Mouse (Mus musculus) forebrain, postnatal 0 days (tissue): ENCODE measurements around the gene Cyth3. TPM values are rescaled to one million over a fixed set of nuclear protein-coding genes. Genes with fewer than 3 reads are reported as not detected.
A peak's percentile ranks its signal among the peaks of the same experiment; 100 is the strongest.

Experiments used
- ATAC-seq: fragments of 200-750 bp; cut with Nextera tagmentation; 2 replicates; pipeline ENCODE4 v1.8.0; 2017; ENCODE audit warnings: mild to moderate bottlenecking, moderate library complexity
- DNase-seq: peaks from one replicate; pipeline ENCODE4 v3.0.0-alpha.2; 2015
- H3K27ac ChIP-seq: fragments of 300-500 bp; sonication (generic); 2 replicates; pipeline ENCODE4 v1.5.1; 2014; ENCODE audit warnings: low read depth, mild to moderate bottlenecking, antibody characterized with exemption, low read length, moderate library complexity, mixed read lengths
- H3K27me3 ChIP-seq: fragments of 300-500 bp; sonication (generic); 2 replicates; pipeline ENCODE4 v1.6.1; 2014; ENCODE audit warnings: mild to moderate bottlenecking, low read length, mixed read lengths; ENCODE audit not compliant: insufficient read depth
- H3K36me3 ChIP-seq: fragments of 300-500 bp; sonication (generic); 2 replicates; pipeline ENCODE4 v1.6.1; 2014; ENCODE audit warnings: mild to moderate bottlenecking, moderate library complexity; ENCODE audit not compliant: insufficient read depth
- H3K4me1 ChIP-seq: fragments of 300-500 bp; sonication (generic); 2 replicates; pipeline ENCODE4 v1.6.1; 2014; ENCODE audit warnings: antibody characterized with exemption; ENCODE audit not compliant: insufficient read depth
- H3K4me2 ChIP-seq: fragments of 300-500 bp; sonication (generic); 2 replicates; pipeline ENCODE4 v1.6.1; 2014; ENCODE audit warnings: low read depth, mild to moderate bottlenecking, moderate library complexity
- H3K4me3 ChIP-seq: fragments of 300-500 bp; sonication (generic); 2 replicates; pipeline ENCODE4 v1.5.1; 2014; ENCODE audit warnings: low read depth, low read length, mixed read lengths
- H3K9ac ChIP-seq: fragments of 300-500 bp; sonication (generic); 2 replicates; pipeline ENCODE4 v1.6.1; 2014; ENCODE audit warnings: mild to moderate bottlenecking
- H3K9me3 ChIP-seq: fragments of 300-500 bp; sonication (generic); 2 replicates; pipeline ENCODE4 v1.6.1; 2016; ENCODE audit warnings: low read length
- CTCF ChIP-seq: sonication (generic); IDR thresholded peaks from 2 replicates; pipeline ENCODE4 v1.5.1; 2016; ENCODE audit warnings: antibody characterized with exemption, control low read depth, low read depth
- WGBS: fragments of 180-500 bp; shearing (Covaris S2); extraction: QIAGEN DNeasy Blood & Tissue Kit; methylation state at CpG from one replicate; pipeline ENCODE4 v1.1.7; 2014; 5-methylcytosine and 5-hydroxymethylcytosine counted together
- polyA plus RNA-seq: library from polyadenylated mRNA; unstranded; fragments of >200 nt; fragmentation: Nextera tagmentation; extraction: Ambion mirVana; gene quantifications from 2 replicates; pipeline ENCODE4 v1.2.1, GENCODE M21; 2015
- total RNA-seq: library from RNA; depleted of rRNA; stranded (reverse); fragments of >200 nt; gene quantifications from 2 replicates; pipeline ENCODE4 v1.2.3, GENCODE M21; 2014

Cyth3 gene
- total and polyA plus RNA-seq, 2 experiments from 2014 or later = 42.5 to 63.4 TPM

GRCm38 (mm10) chr5:143602051-143602450 is 20.2 kb upstream of the Cyth3 start:
- no peak overlapping the region for H3K9ac ChIP-seq
- DNase-seq (no peak), ATAC-seq (no peak)
- H3K4me1 ChIP-seq = no peaks in the 10 kb centered on the region
- no peak overlapping the region for H3K4me3 ChIP-seq
- H3K27me3 ChIP-seq = no peaks in the 10 kb centered on the region
- H3K36me3 ChIP-seq = no peaks in the 10 kb centered on the region
- no peak overlapping the region for H3K4me2 ChIP-seq
- H3K27ac ChIP-seq = no peak overlapping the region
- 58% methylated on average over 10 of the region's 10 CpGs for WGBS
- H3K9me3 ChIP-seq = no peaks in the 10 kb centered on the region
- no peak for TF ChIP-seq CTCF

DNA sequence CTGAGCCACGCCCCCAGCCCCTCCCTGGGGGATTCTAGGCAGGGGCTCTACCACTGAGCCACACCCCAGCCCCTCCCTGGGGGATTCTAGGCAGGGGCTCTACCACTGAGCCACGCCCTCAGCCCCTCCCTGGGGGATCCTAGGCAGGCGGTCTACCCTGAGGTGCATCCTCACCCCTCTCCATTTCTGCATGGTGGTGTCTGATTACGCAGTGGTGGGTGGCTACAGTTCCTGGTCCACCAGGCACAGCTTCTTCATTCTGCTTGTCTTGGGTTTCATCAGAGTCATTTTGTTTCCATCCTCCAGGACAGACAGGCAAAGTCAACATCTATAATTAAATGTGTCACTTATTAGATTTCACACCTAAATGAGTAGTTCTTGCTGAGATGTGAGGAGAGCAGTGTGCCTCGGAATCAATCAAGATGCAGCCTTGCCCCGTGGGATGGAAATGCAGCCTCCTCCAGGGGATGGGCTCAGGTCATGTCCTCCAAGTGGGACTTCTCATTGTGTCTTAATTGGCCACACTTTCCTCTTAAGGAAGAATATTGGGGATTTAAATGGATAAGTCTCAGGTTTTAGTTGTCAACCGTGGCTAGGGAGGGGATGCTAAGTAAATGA is 18.0 kb upstream of the Cyth3 start:
- ATAC-seq = no peak
- no peak for TF ChIP-seq CTCF
- Histone ChIP-seq H3K27me3 (no peaks in the 10 kb centered on the region), H3K9ac (no peak overlapping the region), H3K4me2 (no peak overlapping the region), H3K27ac (no peak overlapping the region), H3K36me3 (no peaks in the 10 kb centered on the region), H3K9me3 (no peaks in the 10 kb centered on the region), H3K4me3 (no peak overlapping the region), H3K4me1 (no peaks in the 10 kb centered on the region)
- 79% methylated on average over 6 of the region's 7 CpGs for WGBS
- no peak for DNase-seq

DNA sequence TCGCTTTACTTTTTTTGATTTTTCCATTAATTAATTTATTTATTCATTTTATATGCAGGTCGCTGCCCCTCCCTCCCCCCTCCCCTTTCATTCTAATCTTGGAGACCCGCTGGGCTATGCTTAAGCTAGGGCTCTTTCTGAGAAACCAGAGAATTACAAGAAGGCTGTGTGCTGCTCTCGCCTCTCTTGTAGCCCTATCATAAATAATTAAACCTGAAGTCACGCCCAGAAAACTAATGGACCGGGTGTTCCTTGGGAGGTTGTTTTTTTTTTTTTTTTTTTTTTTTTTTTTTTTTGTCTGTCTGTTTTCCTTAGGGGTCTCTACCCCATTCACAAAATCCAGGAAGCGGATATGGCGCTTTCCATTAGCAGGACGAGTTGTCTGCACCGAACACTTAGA is 15.5 kb upstream of the Cyth3 start:
- WGBS = 83% methylated on average over 10 of the region's 10 CpGs
- Histone ChIP-seq H3K9me3 (no peaks in the 10 kb centered on the region), H3K4me3 (no peak overlapping the region), H3K27me3 (no peaks in the 10 kb centered on the region), H3K4me2 (no peak overlapping the region), H3K36me3 (no peaks in the 10 kb centered on the region), H3K9ac (no peak overlapping the region), H3K27ac (no peak overlapping the region), H3K4me1 (no peaks in the 10 kb centered on the region)
- TF ChIP-seq CTCF = no peak
- ATAC-seq = no peak
- DNase-seq = no peak

- Histone ChIP-seq H3K27ac (peak overlapping the region; percentile 79), H3K27me3 (no peaks in the 10 kb centered on the region), H3K9me3 (no peaks in the 10 kb centered on the region), H3K4me3 (no peak overlapping the region), H3K9ac (no peak overlapping the region), H3K36me3 (no peaks in the 10 kb centered on the region), H3K4me1 (no peaks in the 10 kb centered on the region), H3K4me2 (no peak overlapping the region)
- DNase-seq (peak; percentile 81), ATAC-seq (peak; percentile 83)
- TF ChIP-seq CTCF = no peak
- 65% methylated on average over 10 of the region's 10 CpGs for WGBS
Observed at GRCm38 (mm10) chr5:143608175-143608574, 14.1 kb upstream of the Cyth3 start.

GRCm38 (mm10) chr5:143611954-143612353 is 10.3 kb upstream of the Cyth3 start:
- no peak for ATAC-seq
- 59% methylated on average over 7 of the region's 7 CpGs for WGBS

DNA sequence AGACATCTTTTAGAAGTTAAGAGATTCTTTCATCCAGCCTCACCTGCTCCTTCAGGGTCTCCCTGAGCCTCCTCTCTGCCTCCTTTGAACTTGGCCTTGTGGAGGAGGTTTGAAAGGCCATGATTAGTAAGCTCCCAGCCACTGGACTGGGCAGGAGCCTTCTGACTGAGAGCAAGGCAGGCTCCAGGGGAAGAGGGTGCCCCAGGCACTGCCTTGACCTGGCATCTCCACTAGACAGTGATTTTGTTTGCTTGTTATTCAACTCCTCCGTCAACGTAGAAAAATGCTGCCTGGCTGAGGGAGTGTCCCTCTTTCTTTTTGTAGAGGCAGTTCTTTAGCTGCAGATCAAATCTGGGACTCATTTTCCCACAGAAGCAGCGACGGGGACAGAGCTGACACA is 9.0 kb upstream of the Cyth3 start:
- WGBS = 63% methylated on average over 4 of the region's 4 CpGs

More at GRCm38 (mm10) chr5:143611954-143612353, 10.3 kb upstream of the Cyth3 start:
- Histone ChIP-seq H3K27ac (peak overlapping the region; percentile 29; the same call in 1 of the 2 replicates), H3K4me1 (no peaks in the 10 kb centered on the region), H3K9me3 (no peaks in the 10 kb centered on the region), H3K4me2 (no peak overlapping the region), H3K9ac (no peak overlapping the region), H3K27me3 (no peaks in the 10 kb centered on the region), H3K36me3 (no peaks in the 10 kb centered on the region), H3K4me3 (no peak overlapping the region)
- TF ChIP-seq CTCF = no peak
- peak; percentile 56 for DNase-seq

GRCm38 (mm10) chr5:143614519-143614918 is 7.7 kb upstream of the Cyth3 start:
- H3K27me3 ChIP-seq = no peaks in the 10 kb centered on the region
- no peak overlapping the region for H3K4me2 ChIP-seq
- ATAC-seq (no peak), DNase-seq (no peak)
- no peaks in the 10 kb centered on the region for H3K9me3 ChIP-seq
- 61% methylated on average over 5 of the region's 5 CpGs for WGBS
- H3K9ac ChIP-seq = no peak overlapping the region
- no peaks in the 10 kb centered on the region for H3K36me3 ChIP-seq
- no peak for TF ChIP-seq CTCF
- no peak overlapping the region for H3K4me3 ChIP-seq
- no peaks in the 10 kb centered on the region for H3K4me1 ChIP-seq
- no peak overlapping the region for H3K27ac ChIP-seq

More for the DNA sequence above, 9.0 kb upstream of the Cyth3 start:
- H3K36me3 ChIP-seq = no peaks in the 10 kb centered on the region
- H3K4me3 ChIP-seq = no peak overlapping the region
- no peak for TF ChIP-seq CTCF
- no peak overlapping the region for H3K27ac ChIP-seq
- H3K4me2 ChIP-seq = no peak overlapping the region
- H3K27me3 ChIP-seq = no peaks in the 10 kb centered on the region
- no peaks in the 10 kb centered on the region for H3K9me3 ChIP-seq
- no peak for DNase-seq
- no peaks in the 10 kb centered on the region for H3K4me1 ChIP-seq
- H3K9ac ChIP-seq = no peak overlapping the region
- no peak for ATAC-seq
